Mouse (Mus musculus): ENCODE data around the gene Dmgdh. TPM values are rescaled to one million over a fixed set of nuclear protein-coding genes. Genes with fewer than 3 reads are reported as not detected.

The Dmgdh gene
- polyA plus RNA-seq, 1 experiment from 2014 or later = 7.1 TPM

- DNase-seq (ENCODE audit: low spot score) = no peak
- 59% methylated on average over 7 of the region's 7 CpGs for WGBS
Measured at GRCm38 (mm10) chr13:93717113-93717512, 42.9 kb downstream of the Dmgdh start.

DNA sequence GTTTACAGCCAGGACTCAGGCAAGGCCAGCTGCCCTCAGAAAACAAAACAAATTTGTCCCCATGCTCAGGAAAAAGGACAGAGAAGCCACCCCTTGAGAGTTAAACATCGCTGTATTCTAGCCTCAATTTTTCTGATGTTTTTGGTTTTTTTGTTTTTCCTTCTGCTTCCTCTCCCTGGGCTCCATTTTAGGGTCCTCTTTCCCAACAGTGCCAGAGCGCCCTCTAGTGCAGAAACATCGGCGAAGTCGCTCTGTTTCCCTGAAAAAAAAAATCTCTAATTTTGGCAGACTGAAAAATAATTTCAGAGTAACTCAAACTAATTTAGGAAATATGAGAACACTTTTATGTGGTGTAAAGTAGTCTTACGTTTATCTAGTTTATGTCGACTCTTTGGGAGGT, 44.7 kb downstream of the Dmgdh start:
- peak; percentile 48 for DNase-seq (ENCODE audit: low spot score)
- 7% methylated on average over 7 of the region's 7 CpGs for WGBS
- no peaks in the 10 kb centered on the region for H3K9me3 ChIP-seq (ENCODE audit: control insufficient read depth, low read length)
- no peak overlapping the region for H3K9ac ChIP-seq (ENCODE audit: low read depth, low read length)
- no peaks in the 10 kb centered on the region for H3K36me3 ChIP-seq (ENCODE audit: control insufficient read depth, insufficient read depth, low read length)
- H3K4me3 ChIP-seq (ENCODE audit: low read depth, low read length) = no peak overlapping the region
- no peak overlapping the region for H3K27ac ChIP-seq (ENCODE audit: low read depth, low read length)
- H3K4me2 ChIP-seq = no peak overlapping the region
- no peak for ATAC-seq (replicated peaks; ENCODE audit: low FRiP score)
- no peaks in the 10 kb centered on the region for H3K27me3 ChIP-seq (replicated peaks; ENCODE audit: control insufficient read depth, insufficient read depth, low read length)
- no peaks in the 10 kb centered on the region for H3K4me1 ChIP-seq (replicated peaks; ENCODE audit: control insufficient read depth, insufficient read depth, low read length)

More at GRCm38 (mm10) chr13:93717113-93717512, 42.9 kb downstream of the Dmgdh start:
- no peak overlapping the region for H3K27ac ChIP-seq (ENCODE audit: low read depth, low read length)
- no peaks in the 10 kb centered on the region for H3K9me3 ChIP-seq (ENCODE audit: control insufficient read depth, low read length)
- ATAC-seq (replicated peaks; ENCODE audit: low FRiP score) = no peak
- no peak overlapping the region for H3K4me2 ChIP-seq
- H3K4me1 ChIP-seq (replicated peaks; ENCODE audit: control insufficient read depth, insufficient read depth, low read length) = no peaks in the 10 kb centered on the region
- no peaks in the 10 kb centered on the region for H3K36me3 ChIP-seq (ENCODE audit: control insufficient read depth, insufficient read depth, low read length)
- H3K4me3 ChIP-seq (ENCODE audit: low read depth, low read length) = no peak overlapping the region
- H3K9ac ChIP-seq (ENCODE audit: low read depth, low read length) = no peak overlapping the region
- H3K27me3 ChIP-seq (replicated peaks; ENCODE audit: control insufficient read depth, insufficient read depth, low read length) = no peaks in the 10 kb centered on the region

DNA sequence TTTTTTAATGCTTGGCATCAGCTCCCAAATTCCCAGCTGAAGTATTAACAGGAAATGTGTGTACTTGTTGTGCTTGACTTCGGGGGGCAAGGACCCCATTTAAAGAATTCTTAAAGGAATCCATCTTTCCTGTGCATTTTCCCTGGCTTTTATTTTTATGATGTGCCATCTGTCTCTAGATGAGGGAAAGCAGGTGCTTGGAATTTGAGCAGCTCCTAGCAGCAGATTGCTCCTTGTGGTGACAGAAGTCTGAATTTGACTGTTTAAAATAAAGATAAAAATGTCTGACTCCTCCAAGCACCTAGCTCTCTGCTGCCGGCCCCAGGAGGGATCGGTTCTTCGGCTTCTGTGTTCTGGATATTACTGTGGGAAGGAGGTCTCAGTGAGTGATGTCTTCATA, 47.7 kb downstream of the Dmgdh start:
- Histone ChIP-seq H3K4me2 (no peak overlapping the region), H3K27me3 (replicated peaks; ENCODE audit: control insufficient read depth, insufficient read depth, low read length) (no peaks in the 10 kb centered on the region), H3K36me3 (ENCODE audit: control insufficient read depth, insufficient read depth, low read length) (no peaks in the 10 kb centered on the region), H3K9me3 (ENCODE audit: control insufficient read depth, low read length) (no peaks in the 10 kb centered on the region), H3K9ac (ENCODE audit: low read depth, low read length) (no peak overlapping the region), H3K4me3 (ENCODE audit: low read depth, low read length) (no peak overlapping the region), H3K27ac (ENCODE audit: low read depth, low read length) (no peak overlapping the region), H3K4me1 (replicated peaks; ENCODE audit: control insufficient read depth, insufficient read depth, low read length) (no peaks in the 10 kb centered on the region)
- ATAC-seq (replicated peaks; ENCODE audit: low FRiP score) (no peak), DNase-seq (ENCODE audit: low spot score) (no peak)
- 79% methylated on average over 4 of the region's 4 CpGs for WGBS

- no peak overlapping the region for H3K4me3 ChIP-seq (ENCODE audit: low read depth, low read length)
- H3K9me3 ChIP-seq (ENCODE audit: control insufficient read depth, low read length) = no peaks in the 10 kb centered on the region
- DNase-seq (ENCODE audit: low spot score) (no peak), ATAC-seq (replicated peaks; ENCODE audit: low FRiP score) (no peak)
- no peaks in the 10 kb centered on the region for H3K27me3 ChIP-seq (replicated peaks; ENCODE audit: control insufficient read depth, insufficient read depth, low read length)
- no peak overlapping the region for H3K27ac ChIP-seq (ENCODE audit: low read depth, low read length)
- H3K4me2 ChIP-seq = no peak overlapping the region
- no peak overlapping the region for H3K9ac ChIP-seq (ENCODE audit: low read depth, low read length)
- H3K36me3 ChIP-seq (ENCODE audit: control insufficient read depth, insufficient read depth, low read length) = no peaks in the 10 kb centered on the region
- no peaks in the 10 kb centered on the region for H3K4me1 ChIP-seq (replicated peaks; ENCODE audit: control insufficient read depth, insufficient read depth, low read length)
- 83% methylated on average over 3 of the region's 3 CpGs for WGBS
Measured at GRCm38 (mm10) chr13:93723455-93723854, 49.2 kb downstream of the Dmgdh start.

- 30% methylated on average over 2 of the region's 2 CpGs for WGBS
- no peak overlapping the region for H3K4me2 ChIP-seq
- no peak overlapping the region for H3K9ac ChIP-seq (ENCODE audit: low read depth, low read length)
- no peak overlapping the region for H3K27ac ChIP-seq (ENCODE audit: low read depth, low read length)
- no peaks in the 10 kb centered on the region for H3K9me3 ChIP-seq (ENCODE audit: control insufficient read depth, low read length)
- no peaks in the 10 kb centered on the region for H3K4me1 ChIP-seq (replicated peaks; ENCODE audit: control insufficient read depth, insufficient read depth, low read length)
- no peaks in the 10 kb centered on the region for H3K36me3 ChIP-seq (ENCODE audit: control insufficient read depth, insufficient read depth, low read length)
- no peak overlapping the region for H3K4me3 ChIP-seq (ENCODE audit: low read depth, low read length)
- no peaks in the 10 kb centered on the region for H3K27me3 ChIP-seq (replicated peaks; ENCODE audit: control insufficient read depth, insufficient read depth, low read length)
- no peak for DNase-seq (ENCODE audit: low spot score)
- no peak for ATAC-seq (replicated peaks; ENCODE audit: low FRiP score)
Measured at GRCm38 (mm10) chr13:93724206-93724605, 50.0 kb downstream of the Dmgdh start.

DNA sequence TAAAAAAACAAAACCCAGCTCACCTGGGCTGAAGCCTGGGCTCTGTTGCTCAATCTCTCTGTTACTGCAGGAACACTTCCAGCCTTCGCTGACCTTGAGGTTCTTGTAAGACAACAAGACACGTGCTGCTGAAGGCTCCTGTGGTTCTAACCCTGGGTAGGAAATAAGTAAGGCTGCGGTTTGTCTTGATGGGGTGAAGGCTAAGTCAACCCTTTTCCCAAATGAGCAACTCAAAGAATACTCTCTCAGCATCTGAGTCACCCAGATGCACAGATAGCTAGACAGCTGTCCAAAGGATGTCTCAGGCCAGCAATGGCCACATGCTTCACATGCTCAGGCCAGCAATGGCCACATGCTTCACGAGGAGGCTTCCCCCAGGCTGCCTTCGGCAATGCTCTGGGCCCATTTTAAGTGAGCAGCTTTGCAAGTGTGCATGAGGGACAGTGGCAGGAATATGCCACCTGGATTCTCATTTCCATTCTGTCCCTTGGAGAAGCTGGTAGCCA, 61.0 kb downstream of the Dmgdh start:
- H3K27me3 ChIP-seq (replicated peaks; ENCODE audit: control insufficient read depth, insufficient read depth, low read length) = no peaks in the 10 kb centered on the region
- H3K4me2 ChIP-seq = no peak overlapping the region
- no peak overlapping the region for H3K27ac ChIP-seq (ENCODE audit: low read depth, low read length)
- ATAC-seq (replicated peaks; ENCODE audit: low FRiP score) (no peak), DNase-seq (ENCODE audit: low spot score) (no peak)
- H3K36me3 ChIP-seq (ENCODE audit: control insufficient read depth, insufficient read depth, low read length) = no peaks in the 10 kb centered on the region
- no peak overlapping the region for H3K4me3 ChIP-seq (ENCODE audit: low read depth, low read length)
- H3K9me3 ChIP-seq (ENCODE audit: control insufficient read depth, low read length) = no peaks in the 10 kb centered on the region
- no peaks in the 10 kb centered on the region for H3K4me1 ChIP-seq (replicated peaks; ENCODE audit: control insufficient read depth, insufficient read depth, low read length)
- WGBS = 78% methylated on average over 5 of the region's 5 CpGs
- no peak overlapping the region for H3K9ac ChIP-seq (ENCODE audit: low read depth, low read length)

- H3K4me3 ChIP-seq (ENCODE audit: low read depth, low read length) = no peak overlapping the region
- H3K4me1 ChIP-seq (replicated peaks; ENCODE audit: control insufficient read depth, insufficient read depth, low read length) = no peaks in the 10 kb centered on the region
- no peaks in the 10 kb centered on the region for H3K36me3 ChIP-seq (ENCODE audit: control insufficient read depth, insufficient read depth, low read length)
- ATAC-seq (replicated peaks; ENCODE audit: low FRiP score) = no peak
- no peak for DNase-seq (ENCODE audit: low spot score)
- H3K27me3 ChIP-seq (replicated peaks; ENCODE audit: control insufficient read depth, insufficient read depth, low read length) = no peaks in the 10 kb centered on the region
- WGBS = 57% methylated on average over 8 of the region's 8 CpGs
- no peaks in the 10 kb centered on the region for H3K9me3 ChIP-seq (ENCODE audit: control insufficient read depth, low read length)
- H3K4me2 ChIP-seq = no peak overlapping the region
- no peak overlapping the region for H3K27ac ChIP-seq (ENCODE audit: low read depth, low read length)
- H3K9ac ChIP-seq (ENCODE audit: low read depth, low read length) = no peak overlapping the region
Measured at GRCm38 (mm10) chr13:93744118-93744517, 69.9 kb downstream of the Dmgdh start.

DNA sequence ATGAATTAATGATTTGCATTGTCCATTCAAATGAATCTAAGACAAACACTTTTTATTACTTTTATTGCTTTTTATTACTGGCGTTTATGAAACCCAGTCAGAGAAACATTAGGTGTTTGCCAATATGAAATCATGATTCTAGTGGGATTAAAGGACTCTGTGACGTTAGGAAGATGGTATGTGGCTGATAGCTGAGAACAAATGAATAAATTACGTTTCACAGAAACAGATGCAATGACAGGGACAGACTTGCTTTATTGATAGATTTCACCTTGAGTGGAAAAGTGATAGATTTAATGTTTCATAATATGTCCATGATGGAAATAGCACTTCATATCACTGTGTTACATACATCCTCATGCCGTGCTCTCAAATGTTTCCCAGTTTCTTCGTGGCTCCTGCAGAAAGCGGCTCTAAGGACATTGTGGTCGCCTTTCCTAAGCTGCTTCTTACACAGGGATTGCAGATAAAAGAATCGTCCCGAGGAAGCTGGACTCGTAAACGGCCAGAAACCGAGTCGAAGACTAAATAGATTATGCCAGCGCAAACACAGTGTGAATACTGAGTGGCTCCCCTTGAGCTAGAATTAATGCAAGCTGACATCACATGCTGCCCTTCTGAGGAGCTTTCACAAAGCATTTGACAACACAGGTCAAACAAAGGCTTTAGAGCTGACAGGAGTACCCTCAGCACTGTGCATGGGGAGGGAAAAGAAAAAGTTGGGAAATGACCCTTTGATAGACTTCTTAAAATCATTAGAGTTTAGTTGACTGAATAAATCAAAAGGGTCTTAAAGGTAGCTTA, 78.6 kb downstream of the Dmgdh start:
- no peaks in the 10 kb centered on the region for H3K9me3 ChIP-seq (ENCODE audit: control insufficient read depth, low read length)
- no peaks in the 10 kb centered on the region for H3K27me3 ChIP-seq (replicated peaks; ENCODE audit: control insufficient read depth, insufficient read depth, low read length)
- no peak overlapping the region for H3K4me2 ChIP-seq
- no peaks in the 10 kb centered on the region; the same call in 1 of the 2 replicates for H3K4me1 ChIP-seq (replicated peaks; ENCODE audit: control insufficient read depth, insufficient read depth, low read length)
- no peak for DNase-seq (ENCODE audit: low spot score)
- no peak overlapping the region for H3K27ac ChIP-seq (ENCODE audit: low read depth, low read length)
- H3K36me3 ChIP-seq (ENCODE audit: control insufficient read depth, insufficient read depth, low read length) = no peaks in the 10 kb centered on the region
- WGBS = 69% methylated on average over 14 of the region's 14 CpGs
- ATAC-seq (replicated peaks; ENCODE audit: low FRiP score) = no peak
- no peak overlapping the region for H3K4me3 ChIP-seq (ENCODE audit: low read depth, low read length)
- no peak overlapping the region for H3K9ac ChIP-seq (ENCODE audit: low read depth, low read length)

DNA sequence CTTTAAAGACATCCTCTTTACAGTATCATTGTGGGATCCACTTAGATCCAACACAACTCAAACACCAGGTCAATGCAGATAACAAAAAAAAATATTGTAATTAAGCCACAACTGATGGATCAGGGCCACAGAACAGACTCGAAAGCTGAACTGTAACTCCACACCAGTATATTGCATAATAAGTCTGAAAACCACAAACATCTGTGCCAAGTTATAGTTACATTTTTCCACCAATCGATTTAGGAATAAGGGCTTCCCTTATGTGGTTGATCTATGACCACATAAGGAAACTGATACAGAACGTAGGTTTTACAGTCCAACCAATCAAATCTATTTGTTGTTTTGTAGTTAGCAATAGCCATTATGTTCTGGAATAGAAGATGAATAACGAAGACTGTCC, 80.9 kb downstream of the Dmgdh start:
- Histone ChIP-seq H3K9me3 (ENCODE audit: control insufficient read depth, low read length) (no peaks in the 10 kb centered on the region), H3K4me3 (ENCODE audit: low read depth, low read length) (no peak overlapping the region), H3K27me3 (replicated peaks; ENCODE audit: control insufficient read depth, insufficient read depth, low read length) (no peaks in the 10 kb centered on the region), H3K27ac (ENCODE audit: low read depth, low read length) (no peak overlapping the region), H3K36me3 (ENCODE audit: control insufficient read depth, insufficient read depth, low read length) (no peaks in the 10 kb centered on the region), H3K9ac (ENCODE audit: low read depth, low read length) (no peak overlapping the region), H3K4me1 (replicated peaks; ENCODE audit: control insufficient read depth, insufficient read depth, low read length) (no peaks in the 10 kb centered on the region; the same call in 1 of the 2 replicates), H3K4me2 (no peak overlapping the region)
- no peak for ATAC-seq (replicated peaks; ENCODE audit: low FRiP score)
- WGBS = 63% methylated on average over 4 of the region's 4 CpGs
- no peak for DNase-seq (ENCODE audit: low spot score)

Measured in liver, embryonic 11.5 days (tissue).